Mouse (Mus musculus): Measurements from ENCODE around the gene Fkbp6. TPM values are rescaled to one million over a fixed set of nuclear protein-coding genes. Genes with fewer than 3 reads are reported as not detected.
"Not testable (repeated sequence)": the region's sequence is repeated elsewhere in the genome, so short reads cannot be mapped to it uniquely, and the experiment has no call there.

Gene Fkbp6
- total RNA-seq (2021) = not detected
- long read RNA-seq, experiment 1, partial matches to known transcripts = 1 of 2 reads
- long read RNA-seq, experiment 1, other reads (novel, unspliced or antisense) = 0 of 2 reads
- long read RNA-seq, experiment 2 = 0 reads

DNA sequence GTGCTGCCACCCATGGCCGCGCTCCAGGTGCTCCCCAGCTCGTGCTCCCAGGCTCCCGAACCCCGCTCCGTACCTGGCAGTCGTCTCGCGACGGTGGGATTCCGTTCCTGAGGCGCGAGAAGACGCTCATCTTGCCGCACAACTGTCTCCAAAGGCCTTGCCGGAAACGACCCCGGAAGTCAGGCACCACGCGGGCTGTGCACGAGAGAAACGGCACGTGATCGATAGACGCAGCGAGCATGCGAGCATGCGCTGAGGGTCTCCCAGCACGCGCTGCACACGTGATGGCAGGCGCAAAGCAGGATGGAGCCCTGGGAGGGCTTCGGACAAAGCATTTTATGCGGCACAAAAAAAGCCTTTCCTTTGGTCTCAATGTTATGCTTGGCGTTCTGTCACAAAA lies at the start of gene Fkbp6:
TSS of gene Fkbp6 (minus strand) at position 183 of the 400 bp plus-strand sequence.
- no peak for DNase-seq

DNA sequence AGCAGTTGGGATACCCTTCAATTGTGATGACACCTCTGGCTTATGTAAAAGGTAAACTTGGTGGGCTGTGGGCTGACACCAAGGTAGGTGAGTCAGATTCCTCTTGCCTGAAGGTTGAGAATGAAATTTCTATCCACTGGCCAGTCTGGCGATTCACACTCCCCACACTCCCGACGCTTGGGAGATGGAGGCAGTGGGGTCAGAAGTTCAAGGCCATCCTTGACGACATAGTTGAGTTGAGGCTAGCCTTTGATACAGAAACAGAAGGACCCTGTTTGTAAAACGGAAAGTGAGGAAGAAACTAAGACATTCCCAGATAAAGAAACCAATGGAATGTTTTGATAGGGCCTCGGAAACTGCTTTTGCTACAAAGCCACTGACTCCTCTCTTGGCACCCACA lies 49.5 kb upstream of the Fkbp6 start:
- no peak for DNase-seq

DNA sequence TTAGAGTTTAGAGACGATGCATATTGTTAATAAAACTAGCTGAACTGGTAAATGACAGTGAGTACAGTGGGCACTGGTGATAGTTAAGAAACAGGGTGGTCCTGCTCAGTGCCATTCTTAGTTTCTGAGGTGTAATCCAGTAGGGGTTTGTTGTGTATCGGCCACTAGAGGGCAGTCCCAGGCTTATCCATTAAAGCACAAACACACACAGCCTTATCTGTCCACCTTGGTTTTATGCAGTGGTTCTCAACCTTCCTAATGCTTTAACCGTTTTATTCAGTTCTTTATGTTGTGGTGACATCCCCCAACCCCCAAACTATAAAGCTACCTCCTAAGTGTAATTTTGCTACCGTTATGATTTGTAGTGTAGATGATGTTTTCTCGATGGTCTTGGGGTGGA lies 46.0 kb upstream of the Fkbp6 start:
- DNase-seq = peak; percentile 26 to 57

DNA sequence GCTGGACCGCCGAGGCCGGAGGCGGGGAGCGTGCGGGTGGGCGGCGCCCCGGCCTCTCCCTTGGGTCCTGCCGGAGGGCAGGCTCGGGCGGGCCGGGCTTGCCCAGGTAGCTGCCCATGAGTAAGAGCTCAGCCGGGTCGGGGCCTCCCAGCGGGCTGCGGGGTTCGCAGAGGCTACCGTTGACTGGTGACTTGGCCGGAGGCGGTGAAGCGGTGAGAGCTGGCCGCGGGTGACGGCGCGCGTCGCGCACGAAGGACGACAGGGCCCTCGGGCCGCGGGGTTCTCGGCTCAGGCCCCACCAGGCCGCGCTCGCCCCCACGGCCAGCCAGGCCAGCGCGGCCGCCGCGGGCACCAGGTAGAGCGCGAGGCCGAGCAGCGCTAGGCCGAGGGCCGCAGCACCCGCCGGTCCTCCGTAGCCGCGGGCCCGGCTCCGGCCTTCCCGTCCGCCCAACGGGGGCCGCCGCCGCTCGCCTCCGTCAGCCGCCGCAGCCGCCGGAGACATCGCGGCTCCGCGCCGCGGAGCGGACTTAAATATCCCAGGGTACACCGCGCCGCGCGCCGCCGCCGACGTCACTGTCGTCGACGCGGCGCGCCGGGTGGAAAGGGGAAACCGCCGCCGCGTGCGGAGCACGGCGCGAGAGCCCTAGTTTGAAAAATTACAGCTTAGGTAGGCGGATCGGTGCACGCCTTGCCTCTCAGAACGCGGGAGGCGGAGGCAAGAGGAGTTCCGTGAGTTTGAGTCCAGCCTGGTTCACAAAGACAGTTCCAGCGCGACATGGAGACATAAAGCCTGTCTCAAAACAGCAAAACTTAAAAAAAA lies 44.4 kb upstream of the Fkbp6 start, which contains the start of gene Pom121:
TSS of gene Pom121 (minus strand) at position 543 of the 820 bp plus-strand sequence.
- peak; percentile 86 to 90 for DNase-seq

DNA sequence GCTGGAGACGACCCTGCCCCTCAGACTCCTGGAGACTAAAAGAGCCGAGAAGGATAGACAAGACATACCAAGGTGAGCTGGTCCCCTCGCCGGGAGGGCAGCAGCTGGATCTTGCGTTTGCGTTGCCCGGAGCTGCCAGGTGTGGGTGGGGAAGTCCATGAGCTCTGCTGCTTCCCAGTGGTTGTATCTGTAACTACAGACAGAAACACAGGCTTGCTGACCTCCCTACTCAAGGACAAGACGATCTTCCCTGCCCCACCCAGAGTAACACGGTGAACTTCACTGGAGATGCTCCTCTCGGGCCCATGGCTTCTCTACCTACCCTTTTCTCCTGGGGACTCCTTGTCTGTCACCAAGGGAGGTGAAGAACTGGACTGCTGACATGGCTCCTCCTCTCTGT lies 33.9 kb upstream of the Fkbp6 start:
- DNase-seq = no peak

DNA sequence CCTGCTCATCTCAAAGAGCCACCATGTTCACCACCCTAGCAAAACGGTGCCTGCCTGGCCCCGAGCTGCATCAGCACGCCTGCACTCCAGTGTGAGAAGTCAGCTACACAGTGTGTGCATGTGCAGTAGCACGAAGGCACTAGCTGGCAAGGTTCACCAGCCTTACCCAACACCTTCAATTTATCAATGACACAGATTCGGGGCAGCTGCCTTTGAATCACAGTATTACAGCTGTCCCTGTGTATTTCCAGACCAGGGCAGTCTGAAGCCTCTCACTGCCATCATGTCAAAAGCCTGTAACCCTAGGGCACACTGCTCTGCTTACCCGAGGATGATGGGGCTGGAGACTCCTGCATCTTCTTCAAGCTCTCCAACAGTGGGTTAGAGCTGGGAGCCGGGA lies 32.9 kb upstream of the Fkbp6 start:
- DNase-seq = peak in 1 of 2 experiments; percentile 15

DNA sequence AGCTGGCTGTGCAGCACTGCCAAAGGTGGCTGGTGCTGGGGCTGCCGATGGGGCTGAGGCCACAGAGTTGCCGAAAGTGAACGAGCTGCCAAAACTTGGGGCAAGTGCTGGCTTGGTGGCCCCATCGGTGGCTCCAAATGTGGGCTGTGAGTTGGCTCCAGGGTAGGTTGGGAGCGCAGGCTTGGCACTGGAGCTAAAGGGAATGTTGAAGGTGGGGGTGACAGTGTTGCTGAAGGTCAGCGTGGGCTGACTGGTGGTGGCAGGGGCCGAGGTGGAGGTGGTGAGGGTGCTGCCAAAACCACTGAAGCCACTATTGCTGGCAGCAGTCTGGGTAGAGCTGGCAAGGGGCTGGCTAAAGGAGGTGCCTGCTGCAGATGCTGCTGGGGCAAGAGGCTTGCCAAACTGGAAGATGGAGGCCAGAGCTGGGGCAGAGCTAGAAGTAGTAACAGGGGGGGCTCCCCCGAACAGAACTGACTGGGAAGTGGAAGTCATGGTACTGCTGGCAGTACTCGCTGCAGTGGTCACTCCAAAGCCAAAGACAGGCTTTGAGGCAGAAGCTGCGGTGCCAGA lies 31.6 kb upstream of the Fkbp6 start:
- DNase-seq = peak in 1 of 2 experiments; percentile 18

DNA sequence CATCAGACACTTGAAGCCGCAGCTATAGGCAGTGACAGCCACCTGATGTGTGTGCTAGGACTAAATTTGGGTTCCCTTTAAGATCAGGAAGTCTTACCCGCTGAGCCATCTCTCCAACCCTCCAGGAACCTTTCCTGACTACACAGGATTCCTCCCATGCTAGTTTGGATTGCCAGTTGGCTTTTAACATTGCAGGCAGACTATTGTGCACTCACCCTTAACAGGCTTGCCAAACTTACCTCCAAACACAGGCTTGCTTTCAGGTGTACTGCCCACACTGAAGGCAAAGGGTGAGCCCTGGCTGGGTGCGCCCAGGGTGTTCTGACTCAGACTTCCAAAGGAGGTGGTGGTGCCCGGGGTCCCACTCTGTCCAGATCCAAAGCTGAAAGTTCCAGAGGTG lies 30.8 kb upstream of the Fkbp6 start:
- no peak for DNase-seq

DNA sequence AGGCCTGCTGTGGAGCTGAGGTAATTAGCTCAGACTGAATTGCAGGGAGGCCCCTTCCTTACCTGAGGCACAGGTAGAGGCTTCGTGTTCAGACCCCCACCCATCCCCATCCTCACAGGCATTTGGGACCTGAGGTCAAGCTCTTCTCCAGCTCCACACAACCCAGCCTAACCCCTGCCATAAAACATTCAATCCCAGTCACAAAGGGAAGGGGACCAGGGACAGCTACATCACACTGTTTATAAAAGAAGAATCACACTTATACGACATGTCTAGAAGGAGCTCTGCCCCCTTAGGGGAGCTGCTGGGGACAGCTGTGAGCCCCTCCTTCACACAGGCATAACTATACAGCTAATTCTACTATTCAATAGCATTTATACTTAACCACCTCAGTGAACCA lies 26.5 kb upstream of the Fkbp6 start:
- DNase-seq = no peak

DNA sequence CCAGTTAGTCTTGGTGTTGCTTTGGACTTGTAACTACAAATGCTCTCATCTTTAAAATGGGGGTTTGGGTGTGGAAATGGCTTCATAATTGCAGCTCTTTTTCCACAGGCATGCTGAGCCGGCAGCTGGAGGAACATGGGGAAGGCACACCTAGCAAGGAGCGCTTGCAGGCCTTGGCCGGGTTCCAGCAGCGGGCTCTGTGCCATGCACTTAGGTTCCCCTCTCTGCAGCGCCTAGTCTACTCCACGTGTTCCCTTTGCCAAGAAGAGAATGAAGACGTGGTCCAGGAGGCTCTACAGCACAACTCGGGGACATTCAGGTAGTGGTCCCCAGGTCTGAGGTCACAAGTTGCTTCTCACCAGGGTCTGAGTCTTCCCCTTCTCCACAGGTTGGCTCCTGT lies 25.3 kb upstream of the Fkbp6 start:
- peak; percentile 59 to 77 for DNase-seq

DNA sequence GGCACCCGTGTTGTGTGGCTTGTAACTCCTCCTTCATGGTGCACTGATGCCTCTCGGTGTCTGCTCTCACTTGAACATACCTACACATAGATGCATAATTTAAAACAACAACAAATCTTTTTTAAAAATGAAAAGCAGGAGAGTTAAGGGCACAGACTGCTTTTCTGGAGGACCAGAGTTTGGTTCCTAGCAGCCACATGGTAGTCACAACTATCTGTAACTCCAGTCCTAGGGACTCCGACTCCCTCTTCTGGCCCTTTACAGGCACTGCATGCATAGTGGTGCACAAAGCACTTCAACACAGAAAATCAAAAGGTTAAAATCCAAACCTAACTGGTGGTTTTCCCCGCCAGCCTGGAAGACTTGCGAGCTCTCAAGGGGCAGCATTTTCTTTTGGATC lies 23.8 kb upstream of the Fkbp6 start:
- no peak for DNase-seq

DNA sequence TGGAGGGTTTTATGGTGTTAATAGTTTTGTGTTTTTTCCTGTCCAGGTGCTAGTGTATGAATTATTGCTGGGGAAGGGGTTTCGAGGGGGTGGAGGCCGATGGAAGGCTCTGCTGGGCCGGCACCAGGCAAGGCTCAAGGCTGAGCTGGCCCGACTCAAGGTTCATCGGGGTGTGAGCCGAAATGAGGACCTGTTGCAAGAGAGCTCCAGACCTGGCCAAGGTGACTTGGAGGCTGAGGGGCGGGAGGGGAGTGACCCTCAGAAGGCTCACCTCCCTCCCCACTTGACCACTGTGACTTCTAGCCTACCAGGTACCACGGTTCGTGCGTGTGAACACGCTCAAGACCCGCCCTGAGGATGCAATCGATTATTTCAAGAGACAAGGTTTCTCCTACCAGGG lies 21.4 kb upstream of the Fkbp6 start:
- DNase-seq = no peak

DNA sequence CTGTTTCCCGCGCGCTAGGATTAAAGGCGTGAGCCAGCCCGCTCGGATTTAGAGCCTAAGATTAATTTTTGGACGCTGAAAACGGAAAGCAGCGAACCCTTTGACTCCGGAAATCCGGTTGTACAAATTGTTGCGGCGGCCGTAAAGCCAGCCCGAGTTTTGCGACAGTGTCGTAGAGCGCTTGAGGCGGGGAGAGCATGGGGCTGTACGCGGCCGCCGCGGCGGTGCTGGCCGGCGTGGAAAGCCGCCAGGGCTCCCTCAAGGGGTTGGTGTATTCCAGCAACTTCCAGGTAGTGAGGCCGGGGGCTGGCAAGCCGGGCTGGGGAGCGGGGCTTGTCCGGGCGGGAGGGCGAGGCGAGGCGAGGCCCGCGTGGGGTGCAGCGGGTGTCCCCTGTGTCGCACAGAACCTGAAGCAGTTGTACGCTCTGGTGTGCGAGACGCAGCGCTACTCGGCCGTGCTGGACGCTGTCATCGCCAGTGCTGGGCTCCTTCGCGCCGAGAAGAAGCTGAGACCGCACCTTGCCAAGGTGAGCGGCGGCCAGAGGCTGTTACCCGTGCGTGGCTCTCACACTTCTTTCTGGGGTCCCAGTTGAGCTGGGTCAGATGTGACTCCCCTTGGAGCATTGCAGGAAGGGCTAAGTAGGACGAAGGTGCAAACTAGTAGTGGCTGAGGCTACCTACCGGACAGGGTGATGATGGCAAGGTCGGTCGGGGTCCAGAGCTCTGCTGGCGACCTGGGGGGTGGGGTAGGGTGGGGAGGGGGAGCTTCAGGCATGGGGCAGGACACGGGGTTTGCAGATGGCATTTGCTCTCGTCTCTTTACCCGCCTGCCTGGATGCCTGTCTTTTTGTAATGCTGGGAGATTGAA lies 20.2 kb upstream of the Fkbp6 start, which contains the start of gene Nsun5:
TSS of gene Nsun5 (plus strand) at position 167 of the 868 bp plus-strand sequence.
- peak; percentile 95 for DNase-seq

DNA sequence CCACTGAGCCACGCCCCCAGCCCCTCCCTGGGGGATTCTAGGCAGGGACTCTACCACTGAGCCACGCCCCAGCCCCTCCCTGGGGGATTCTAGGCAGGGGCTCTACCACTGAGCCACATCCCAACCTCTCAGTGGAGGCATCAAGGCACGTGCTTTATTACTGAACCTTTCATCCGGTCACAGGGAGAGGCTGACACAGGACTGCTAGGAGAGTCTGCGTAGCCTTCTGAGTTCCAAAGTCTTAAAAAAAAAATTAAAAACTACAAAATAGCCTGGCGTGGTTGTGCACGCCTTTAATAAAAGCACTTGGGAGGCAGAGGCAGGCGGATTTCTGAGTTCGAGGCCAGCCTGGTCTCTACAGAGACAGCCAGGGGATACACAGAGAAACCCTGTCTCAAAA lies 19.4 kb upstream of the Fkbp6 start:
- not testable (repeated sequence) for DNase-seq

DNA sequence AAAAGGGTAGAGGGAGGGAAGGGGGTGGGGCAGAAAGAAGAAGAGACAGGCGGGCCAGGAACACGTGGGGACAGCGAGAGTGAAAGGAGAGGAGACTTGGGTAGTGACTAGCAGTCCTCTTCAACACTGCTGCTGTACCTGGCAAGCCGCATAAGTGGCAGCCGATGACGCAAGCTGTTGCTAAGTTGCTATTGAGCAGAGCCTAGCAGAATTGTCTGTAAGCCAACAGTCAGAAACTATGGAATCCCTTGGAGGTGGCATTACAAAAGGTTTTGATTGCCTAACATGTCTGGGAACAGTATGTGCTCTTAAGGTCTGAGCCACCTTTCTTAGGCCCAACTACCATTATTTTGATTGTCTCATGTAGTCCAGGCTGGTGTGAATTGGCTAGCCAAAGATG lies 18.5 kb upstream of the Fkbp6 start:
- DNase-seq = no peak

DNA sequence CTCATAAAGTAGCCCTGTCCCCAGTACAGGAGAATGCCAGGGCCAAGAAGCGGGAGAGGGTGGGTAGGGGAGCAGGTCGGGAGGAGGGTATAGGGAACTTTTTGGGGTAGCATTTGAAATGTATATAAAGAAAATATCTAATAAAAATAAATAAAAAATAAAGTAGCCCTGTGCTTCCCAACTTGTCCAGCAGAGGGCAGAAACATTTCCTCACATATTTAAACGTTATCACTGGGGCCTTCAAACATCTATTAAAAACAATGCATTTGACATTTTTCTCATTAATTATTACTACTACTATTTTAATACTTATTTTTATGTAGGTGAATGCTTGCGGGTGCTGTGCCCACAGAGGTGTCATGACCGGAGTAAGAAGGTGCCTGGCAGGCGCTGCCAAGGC lies 18.0 kb upstream of the Fkbp6 start:
- DNase-seq = no peak

DNA sequence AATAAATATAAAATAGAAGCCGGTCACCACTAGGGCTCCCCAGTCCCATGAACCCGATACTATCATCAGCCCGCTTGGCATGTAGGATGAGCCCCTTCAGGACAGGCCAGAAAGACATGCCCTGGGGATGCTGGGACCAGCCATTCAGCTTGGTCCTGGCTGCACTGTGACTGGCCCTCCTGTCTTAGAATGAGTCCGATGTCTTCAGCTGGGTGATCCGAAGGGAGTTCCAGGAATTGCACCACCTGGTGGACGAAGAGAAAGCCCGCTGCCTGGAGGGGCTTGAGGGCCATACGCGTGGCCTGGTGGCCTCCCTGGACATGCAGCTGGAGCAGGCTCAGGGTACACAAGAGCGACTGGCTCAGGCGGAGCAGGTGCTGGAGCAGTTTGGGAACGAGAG lies 13.7 kb upstream of the Fkbp6 start:
- DNase-seq = peak; percentile 24 to 38

DNA sequence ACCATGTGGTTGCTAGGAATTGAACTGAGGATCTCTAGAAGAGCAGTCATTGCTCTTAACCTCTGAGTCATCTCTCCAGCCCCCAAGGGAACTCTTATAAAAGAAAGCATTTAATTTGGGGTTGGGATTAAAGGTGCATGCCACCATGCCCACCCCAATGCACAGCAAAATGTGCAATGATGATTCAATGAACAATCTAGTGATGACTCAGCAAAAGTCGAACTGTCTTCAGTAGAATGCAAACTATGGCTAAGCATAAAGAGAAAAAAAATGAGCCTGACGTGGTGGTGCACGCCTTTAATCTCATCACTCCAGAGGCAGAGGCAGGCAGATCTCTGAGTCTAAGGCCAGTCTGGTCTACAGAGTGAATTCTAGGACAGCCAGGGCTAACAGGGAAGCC lies 12.7 kb upstream of the Fkbp6 start:
- no peak for DNase-seq

DNA sequence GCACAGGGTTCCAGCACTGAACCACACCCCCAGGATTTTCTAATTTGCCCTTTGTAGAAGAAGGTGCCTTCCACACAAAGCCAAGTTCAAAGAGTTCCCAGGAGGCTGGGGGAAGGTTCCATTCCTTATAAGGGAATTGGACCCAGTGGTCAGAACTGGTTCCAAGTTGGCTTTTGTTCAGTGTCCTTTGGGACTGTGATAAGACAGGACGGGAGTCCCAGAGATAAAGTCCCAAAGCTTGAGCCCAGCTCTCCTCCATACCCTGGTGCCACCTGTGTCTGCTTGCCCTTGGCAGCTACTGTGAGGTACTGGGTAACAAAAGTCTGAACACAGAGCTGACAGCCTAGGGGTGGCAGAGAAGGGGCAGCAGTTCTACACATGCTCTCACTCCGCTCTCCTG lies 9.9 kb upstream of the Fkbp6 start:
- DNase-seq = peak; percentile 14 to 50

DNA sequence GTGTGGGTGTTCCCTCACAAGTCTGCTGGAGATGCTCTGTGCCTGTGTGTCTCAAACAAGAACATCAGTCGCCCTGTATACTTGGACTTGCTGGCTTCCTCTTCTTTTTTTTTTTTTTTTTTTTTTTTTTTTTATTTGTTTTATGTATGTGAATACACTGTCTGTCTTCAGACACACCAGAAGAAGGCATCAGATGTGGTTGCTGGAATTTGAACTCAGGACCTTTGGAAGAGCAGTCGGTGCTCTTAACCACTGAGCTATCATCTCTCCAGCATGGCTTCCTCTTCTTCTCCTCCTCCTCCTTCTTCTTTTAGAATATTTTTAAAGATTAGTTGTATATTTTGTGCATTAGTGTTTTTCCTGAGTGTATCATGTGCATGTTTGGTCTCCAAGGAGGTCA lies 7.7 kb upstream of the Fkbp6 start:
- DNase-seq = no peak

DNA sequence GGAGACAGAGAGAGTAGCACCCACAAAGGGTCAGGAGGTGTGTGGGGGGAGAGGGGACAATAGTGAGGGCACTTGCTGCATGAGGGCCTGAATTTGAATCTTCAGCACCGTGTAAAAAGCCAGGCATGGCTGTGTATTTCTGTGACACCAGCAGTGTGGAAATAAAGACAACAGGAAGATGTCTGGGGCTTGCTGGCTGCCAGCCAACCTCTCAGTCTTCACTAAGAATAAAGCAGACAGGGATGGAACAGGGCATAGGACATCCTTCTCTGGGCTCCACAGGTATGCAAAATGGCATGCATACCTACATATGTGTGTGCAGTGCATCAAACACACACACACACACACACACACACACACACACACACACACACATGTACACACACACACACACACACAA lies 6.2 kb upstream of the Fkbp6 start:
- DNase-seq = no peak

DNA sequence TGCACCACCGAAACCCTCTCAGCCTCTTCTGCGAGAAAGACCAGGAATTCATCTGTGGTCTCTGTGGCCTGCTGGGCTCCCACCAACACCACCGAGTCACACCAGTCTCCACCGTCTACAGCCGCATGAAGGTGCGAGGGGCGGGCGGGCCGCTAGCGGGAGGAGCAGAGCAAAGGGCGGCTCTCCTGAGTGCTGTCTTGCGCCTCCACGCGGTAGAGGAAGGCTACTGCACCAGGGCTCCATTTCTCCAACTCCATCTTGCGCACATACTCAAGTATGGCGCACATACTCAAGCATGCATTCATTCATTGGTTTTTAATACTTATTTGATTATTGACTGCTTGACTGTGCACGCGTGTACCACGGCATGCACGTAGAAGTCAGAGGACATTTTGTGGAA lies 3.7 kb upstream of the Fkbp6 start:
- DNase-seq = no peak

DNA sequence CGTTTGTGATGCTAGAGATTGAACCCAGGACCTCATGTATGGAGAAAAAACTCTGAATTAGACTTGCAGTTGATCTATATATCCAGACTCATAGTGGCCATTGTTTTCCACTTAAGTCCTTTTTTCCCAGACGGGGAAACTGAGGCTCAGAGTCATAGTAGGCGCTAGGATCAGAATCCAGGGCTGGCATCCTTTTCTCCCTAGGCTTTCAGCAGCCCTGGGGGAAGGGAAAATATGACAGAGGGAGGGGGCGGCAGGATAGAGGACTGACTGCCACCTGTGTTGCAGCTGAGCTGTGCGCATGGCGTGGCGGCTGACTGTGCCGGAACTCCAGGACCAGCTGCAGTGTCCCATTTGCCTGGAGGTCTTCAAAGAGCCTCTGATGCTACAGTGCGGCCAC lies 3.2 kb upstream of the Fkbp6 start, which contains the start of gene Trim50:
TSS of gene Trim50 (plus strand) at position 301 of the 400 bp plus-strand sequence.
- DNase-seq = no peak

Data from adrenal gland, postnatal 36 days (tissue).